Mouse (Mus musculus): ENCODE data around the gene Mmp14.

Gene Mmp14

DNA sequence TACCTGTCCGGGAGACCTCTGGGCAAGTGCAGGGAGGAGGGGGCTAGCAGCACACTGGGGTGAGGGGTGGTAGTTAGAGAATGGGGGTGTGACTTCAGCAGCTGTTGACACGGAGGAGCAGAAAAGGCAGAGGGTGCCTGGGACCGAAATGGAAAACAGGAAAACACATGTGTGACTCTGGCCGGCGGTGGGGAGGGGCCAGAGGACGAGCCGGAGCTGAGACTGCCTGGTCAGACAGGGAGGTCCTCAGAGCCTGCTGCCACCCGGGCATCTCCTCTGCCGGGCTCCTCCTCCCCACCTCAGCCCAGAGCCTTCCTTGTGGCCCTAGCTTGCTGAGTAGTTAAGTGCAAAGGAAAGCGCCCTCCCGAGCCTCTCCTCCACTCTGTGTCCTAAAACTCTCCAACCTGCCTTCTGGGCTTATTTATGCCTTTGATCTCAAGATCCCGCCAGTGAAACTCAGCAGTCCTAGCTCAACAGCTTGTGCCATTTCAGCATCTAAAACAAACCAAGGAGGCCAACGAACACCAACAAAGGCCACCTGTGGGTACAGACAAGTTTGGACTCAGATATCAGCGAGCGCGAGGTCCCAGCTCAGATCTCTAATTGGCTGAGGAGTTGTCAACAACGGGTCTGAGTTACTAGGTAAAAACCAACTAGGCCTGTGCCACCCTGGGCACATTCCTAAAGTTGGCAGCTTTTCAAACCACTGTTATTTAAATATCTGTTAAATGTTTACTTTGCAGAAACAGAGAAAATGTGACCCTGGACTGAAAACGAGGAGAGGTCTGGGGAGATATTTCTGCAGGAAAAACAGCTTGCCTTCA lies 17.3 kb upstream of the Mmp14 start:
- no peak for DNase-seq

DNA sequence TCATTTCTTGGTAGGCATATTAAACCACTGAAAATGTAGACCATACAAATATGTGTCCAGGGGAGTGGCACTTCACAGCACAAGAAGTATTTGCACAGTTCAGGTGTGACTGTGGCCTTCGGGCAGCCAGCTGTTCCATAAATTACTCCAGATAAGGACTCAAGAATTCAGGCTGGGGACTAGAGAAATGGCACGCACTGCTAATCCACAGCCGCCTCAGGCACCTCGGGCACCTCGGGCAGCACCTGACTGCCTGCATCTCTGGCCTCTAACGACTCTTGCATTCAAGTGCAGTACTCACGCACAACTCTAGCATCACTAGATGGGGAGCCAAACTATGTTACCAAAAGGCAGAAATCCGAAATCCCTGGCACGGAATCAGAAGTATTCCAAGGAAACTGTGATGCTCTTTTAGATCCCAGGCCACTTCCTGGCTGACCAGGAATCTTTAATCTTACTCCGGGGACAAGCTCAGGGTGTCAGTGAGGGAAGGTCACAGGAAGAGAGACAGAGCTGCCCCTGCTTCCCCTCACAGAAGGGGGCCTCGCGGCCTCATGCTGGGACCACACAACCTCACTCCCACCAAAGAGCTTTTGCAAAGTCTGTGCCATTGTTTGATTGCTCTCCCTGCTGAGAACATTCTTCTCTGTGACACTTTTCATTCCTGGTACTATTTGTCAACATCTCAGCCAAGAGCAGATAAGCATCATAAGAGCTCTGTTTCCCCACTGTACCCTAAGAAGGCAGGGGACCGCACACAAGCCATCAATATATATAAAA lies 16.0 kb upstream of the Mmp14 start:
- DNase-seq, result no peak

DNA sequence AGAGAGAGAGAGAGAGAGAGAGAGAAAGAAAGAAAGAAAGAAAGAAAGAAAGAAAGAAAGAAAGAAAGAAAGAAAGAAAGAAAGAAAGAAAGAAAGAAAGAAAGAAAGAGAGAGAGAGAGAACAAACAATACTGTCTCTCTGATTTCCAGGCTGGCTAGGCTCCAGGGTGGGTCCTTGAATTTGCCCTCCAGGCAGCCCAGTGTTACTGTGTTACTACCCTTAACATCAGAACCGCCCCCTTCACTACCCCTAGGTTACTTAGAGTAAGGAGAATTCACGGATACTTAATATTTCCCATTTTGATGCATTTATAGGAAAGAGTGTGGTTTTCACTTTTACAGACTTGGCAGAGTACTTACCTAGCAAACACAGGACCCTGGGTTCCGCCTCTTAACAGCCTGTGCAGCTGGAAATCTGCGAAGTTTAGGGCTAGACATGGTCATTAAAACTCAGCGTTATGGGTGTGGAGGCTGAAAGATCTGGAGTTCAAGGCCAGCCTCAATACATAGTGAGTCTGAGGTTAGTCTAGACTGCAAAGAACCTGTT lies 15.1 kb upstream of the Mmp14 start:
- DNase-seq, result no peak

DNA sequence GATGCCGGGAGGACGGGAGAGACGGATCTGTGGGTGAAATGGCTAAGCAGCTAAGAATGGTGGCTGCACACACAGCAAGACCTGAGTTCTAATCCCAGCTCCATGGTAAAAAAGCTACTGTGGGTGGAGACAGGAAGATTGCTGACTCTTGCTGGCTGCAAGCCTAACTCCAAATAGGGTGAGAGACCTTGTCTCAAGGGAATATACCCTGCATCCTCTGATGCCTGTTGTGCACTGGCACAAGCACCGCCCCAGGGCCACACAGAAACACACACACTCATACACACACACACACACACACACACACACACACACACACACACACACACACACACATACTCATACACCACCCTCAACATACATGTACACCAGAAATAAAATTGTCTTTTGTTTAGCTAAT lies 14.6 kb upstream of the Mmp14 start:
- no peak for DNase-seq

DNA sequence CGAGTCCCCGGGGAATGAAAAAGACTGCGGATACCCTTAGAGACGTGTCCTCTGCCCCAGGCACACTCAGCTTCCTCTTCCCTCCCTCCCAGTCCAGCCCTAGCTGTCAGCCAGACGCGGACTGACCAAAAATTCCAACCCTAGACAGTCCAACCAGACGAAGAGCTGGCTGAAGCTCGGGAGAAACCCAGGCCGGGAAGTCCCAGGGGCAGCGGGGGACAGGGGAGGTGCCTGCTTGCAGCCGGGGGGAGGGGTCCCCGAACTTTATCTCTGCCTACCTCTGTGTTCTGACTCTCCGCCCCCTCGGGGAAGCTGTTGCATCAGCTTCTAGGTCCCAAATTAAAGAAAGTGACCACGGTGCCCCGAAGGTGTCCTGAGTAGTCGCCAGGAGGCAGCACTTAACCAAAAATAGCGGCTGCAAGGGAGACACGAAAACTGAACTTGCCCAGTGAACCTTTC lies 13.8 kb upstream of the Mmp14 start, which contains the start of gene Slc7a7:
Gene Slc7a7, minus strand, starts transcription at position 158 of the 459 bp plus-strand sequence.
- DNase-seq, result no peak

DNA sequence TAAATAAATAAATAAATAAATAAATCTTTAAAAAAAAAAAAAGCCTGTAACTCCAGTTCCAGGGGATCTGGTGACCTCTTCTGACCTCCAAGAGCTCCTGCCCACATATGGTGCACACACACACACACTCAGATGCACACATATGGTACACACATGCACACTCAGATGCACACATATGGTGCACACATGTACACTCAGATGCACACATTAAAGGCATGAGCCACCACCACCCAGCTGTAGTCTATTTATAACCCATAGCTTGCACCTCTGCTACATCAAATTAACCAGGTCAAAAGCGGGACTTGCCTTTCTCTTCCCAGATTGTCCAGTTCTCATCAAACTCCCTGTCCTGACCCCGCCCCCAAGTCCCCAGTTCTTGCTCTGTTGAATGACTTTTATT lies 10.4 kb upstream of the Mmp14 start:
- no peak for DNase-seq

DNA sequence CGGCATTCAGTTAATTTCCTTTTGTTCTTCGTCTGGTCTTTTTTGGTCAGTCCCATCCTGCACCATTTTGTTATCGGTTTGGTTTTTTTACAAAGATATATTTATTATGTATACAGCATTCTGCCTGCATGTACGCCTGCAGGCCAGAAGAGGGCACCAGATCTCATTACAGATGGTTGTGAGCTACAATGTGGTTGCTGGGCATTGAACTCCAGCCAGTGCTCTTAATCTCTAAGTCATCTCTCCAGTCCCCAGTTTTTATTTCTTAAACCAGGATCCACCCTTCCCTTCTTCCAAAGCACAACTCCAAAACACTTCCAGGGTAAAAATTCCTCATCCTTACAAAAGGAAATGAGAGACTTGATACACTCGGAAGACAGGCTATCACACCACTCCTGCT lies 8.0 kb upstream of the Mmp14 start:
- no peak for DNase-seq

DNA sequence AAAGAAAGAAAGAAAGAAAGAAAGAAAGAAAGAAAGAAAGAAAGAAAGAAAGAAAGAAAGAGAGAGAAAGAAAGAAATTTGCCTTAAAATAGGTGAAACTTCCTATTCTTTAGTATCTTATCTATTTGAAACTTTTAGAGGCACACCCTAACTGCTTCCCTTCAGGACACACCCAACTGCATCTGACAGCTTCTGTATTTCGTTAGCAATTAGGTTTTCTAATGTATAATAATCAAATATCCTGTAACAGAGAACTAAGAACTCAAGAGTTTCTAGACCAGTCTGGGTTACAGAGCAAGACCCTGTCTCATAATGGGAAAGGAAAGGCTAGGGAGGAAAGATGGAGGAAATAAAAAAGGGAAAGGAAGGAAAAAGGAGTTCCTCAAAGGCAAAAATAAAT lies 6.8 kb upstream of the Mmp14 start:
- DNase-seq, result no peak

DNA sequence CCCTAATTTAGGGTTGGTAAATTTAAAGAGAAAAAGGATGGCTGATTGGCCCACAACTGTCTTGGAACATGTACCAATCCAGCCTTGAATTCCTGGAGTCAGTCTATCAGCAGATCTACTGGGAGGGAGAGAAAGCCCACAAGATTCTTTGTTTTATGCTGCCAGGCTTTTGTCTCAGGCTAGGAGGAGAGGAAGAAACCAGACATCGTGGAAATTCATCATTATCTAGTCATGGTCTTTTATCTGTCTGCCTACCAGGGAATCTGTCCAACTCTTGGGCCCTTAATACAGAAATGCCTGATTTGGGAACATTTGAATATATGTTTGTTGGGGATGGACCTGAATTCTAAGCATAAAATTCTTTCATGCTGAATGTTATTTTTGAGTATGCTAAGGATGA lies 5.9 kb upstream of the Mmp14 start:
- no peak for DNase-seq

DNA sequence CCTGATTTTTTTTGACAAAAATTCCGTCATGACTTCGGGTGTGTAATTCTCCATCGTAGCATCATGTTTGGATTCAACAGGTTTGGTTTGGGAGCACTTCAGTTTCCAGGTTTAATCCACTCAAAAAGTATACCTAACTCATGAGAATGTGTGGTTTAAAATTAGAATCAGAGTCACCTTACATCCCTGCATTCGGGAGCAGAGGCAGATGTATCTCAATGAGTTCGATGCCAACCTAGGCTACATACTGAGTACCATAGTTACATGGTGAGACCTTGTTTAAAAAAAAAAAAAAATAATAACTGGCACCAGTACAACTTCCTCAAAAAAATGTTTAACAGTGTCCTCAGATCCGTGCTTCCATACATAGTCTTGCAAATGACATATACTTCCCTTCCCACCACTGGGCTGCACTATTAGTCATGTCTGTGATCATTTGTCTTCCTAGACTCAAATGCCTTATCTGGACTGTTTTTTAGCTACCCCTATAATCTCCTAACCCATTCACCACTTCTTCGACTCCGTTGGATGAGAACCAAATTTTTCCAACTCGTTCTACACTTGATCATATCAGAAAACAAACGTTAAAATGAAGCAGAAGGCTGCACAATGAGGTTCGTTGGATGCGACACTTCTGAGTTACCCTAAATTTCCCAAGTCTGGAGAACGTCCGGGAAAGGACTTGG lies 5.3 kb upstream of the Mmp14 start:
- DNase-seq, result no peak

DNA sequence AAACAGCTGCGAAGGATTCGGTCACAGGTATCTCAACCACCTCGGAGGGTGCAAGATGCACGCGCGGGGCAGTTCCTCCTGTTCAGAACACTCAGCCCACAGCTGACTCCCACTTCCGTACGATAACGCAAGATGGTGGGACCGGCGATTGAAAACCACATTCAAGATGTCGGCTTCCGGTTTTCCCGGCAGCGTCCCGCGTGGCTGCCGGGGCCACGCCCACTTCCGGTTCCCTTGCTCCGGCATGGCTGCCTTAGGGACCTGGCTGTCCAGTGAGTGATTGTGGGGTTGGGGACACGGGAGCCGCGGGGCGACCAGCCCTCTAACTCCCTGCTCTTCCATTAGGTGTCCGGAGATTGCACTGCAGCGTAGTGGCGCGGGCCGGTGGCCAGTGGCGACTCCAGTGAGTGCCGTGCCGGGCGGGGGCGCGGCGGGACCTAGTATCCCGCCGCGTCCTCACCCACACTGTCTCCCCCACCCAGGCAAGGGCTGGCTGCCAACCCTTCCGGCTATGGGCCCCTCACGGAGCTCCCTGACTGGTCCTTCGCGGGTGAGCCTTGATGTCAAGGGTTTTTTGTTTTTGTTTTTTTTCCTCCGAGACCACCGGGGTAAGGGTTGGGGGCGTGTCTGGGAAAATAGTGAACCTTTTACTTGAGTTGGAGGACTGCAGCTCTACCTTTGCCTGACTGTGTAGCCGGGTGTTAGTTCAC lies 4.6 kb upstream of the Mmp14 start, which contains the start of gene Mrpl52:
Gene Mrpl52, plus strand, starts transcription at position 221 of the 710 bp plus-strand sequence.
- peak; percentile 88 to 91 for DNase-seq

DNA sequence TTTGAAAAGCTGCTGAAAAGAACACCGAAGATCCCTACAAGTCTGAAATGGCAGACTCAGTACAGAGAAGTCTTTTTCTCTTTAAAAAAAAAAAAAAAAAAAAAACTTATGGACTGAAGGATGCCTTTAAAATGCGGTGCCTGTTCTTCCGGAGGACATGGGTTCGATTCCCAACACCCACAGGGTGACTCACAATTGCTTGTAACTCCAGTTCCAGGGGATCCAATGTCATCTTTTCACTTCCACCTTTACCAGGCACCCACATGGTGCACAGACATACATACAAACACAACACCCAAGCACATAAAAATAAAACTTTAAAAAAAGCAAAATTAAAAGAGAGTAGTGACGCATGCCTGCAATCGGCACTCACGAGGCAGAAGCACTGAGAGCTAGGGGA lies 3.7 kb upstream of the Mmp14 start:
- DNase-seq, result no peak

DNA sequence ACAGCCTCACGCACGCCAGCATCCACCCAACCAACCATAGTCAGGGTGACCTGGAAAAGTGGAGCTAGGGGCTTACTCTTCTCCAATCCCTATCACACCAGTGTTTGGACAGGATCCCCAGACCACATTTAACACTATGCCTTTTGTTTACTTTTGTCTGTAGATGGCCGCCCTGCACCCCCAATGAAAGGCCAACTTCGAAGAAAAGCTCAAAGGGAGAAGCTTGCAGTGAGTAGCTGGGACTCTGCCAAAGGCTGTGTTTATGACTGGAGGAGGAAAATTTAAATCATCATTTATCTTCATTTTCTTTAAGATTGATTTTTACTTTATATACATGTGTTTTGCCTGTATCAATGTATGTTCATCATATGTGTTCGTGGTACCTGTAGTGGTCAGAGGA lies 3.0 kb upstream of the Mmp14 start:
- DNase-seq, result no peak

DNA sequence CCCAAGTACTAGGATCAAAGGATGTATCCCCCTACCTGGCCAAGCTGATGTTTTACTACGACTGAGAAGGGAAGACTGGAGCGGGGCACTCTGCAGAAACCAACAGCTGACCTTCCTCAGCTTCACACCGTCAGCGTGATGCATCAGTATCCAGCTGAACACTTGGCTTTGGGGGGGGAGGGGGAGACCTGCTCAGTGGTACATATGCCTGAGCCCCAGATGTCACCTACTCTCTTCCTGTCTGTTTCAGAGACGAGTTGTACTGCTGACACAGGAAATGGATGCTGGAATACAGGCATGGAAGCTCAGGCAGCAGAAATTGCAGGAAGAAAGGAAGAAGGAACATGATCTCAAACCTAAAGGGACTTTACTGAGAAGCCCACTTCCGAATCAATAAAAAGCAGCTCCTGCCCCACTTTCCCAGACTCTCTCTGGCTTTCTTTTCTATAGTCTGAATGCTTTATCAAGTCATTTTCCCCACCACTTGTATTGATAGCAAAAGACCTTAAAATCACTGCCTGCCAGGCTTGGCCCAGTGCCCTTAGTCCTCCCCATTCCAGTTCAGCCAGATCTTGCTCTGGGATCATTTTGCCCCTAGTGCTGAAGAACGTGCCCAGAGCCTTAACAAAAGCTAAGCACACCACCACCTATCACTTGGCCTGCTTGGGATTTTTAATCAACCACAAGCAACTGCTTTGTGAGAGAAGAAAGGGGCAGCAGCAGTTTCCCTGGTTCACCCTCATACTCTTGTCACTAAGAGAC lies 1.9 kb upstream of the Mmp14 start:
- DNase-seq, result no peak

DNA sequence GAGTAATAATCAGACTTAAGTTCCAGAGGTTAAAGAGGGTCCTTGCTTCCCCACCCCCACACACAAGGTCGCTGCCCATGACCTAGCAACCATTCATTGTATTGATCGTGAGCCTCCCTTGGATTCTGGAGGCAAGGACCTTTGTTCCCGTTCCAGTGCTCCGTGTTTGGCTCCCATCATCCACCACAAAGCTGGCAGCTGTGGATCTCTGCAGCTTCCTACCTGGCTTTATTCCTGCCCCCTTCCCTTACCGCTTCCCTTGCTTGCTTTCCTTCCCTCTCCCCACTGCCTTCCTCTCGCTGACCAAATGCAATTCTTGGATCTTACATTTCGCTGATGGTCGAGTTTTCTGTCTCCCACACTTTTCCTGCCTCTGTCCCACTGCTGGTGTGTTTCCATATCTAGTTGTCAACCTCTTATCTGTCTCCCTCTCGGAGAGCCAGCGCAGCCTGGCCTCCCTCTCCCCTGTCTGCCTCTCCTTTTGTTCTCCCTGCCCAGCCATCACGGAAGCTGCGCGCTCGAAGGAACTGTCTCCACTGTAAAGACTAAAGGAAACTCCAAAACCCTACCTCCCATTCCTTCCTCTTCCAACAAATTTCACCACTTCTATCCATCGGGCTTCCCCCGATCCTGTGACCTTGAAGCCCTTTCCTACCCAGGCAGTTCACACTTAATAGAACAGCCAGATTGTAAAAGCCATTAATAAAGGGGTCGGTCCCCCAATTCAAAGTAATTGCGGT lies 836 bp upstream of the Mmp14 start:
- DNase-seq, result no peak

DNA sequence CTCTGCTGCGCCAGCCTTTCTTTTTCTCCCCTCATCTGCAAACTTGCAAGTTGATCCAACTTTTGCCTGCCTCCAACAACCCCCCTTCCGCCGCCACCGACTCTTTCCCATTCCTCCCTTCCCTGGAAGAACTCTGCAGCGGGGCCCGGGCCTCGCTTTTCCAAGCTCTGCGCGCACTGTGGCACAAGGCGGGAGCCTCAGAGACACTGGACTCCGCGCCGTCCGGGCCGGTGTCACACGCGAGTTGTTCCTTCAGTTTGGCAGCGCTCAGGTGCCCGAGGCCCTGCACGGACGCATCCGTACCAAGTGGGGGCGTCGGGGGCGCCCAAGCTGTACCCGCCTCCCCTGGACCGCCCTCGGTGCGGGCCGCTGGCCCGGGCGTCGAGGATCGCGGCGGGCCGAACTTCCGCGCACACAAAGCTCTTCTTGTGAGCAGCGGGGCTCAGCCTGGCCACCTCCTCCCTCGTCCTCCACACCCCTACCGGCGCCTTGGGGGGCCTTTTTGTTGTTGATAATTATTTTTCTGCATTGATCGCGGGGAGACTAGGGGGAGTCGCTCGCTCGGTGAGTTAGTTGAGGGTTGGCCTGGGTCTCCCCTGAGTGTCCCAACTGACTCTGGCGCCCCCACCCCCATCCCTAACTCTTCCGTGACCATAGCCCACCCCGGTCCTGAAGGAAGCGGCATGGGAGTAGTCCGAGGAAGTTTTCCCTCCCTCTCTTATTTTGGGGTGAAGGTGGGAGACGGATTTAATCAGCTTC lies 845 bp downstream of the Mmp14 start:
- no peak for DNase-seq

DNA sequence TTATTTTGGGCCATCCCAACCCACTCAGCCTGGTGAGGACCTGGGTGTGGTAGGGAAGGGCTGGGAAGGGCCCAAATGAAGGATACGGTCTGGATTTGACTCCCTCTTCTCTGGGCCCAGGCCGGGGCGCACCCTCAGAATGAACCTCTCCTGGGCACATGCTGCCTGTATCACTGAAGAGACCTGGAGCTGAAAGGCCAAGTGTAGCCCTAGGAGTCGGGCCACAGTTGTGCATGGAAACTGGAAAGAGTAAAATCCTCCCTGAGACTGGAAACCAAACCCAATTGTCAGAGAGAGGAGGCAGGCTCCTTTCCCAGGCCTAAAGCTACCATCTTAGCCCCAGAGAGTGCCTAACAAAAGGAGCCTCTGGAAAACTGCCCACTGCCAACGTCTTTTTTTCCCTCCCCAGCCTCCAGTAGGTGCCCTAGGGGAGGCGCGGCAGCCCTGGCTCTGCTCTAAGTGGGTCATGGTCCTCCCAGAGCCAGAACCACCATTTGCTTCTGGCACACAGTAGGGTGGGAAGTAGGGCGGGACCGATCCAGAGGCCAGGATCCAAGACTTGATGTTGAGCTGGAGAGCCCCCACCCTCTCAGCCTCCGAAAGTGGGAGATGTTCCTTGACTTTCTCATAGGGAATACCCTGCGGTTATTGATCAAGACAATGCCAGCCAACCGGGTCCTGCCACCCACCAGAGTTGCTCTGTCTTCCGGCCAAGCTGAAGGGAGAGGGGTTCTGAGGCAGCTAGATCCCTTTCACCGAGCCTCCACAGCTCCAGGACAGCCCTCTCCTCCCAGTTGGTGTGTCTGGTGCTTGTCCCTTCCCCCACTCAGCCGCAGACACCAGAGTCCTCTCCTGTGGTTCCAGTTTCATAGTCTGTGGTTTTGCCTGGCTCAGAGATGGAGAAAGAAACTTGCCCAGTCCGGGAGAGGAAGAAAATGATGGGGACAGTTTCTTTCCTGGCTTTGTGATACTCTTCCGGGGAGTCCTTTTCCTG lies 1.7 kb downstream of the Mmp14 start:
- DNase-seq, result no peak

DNA sequence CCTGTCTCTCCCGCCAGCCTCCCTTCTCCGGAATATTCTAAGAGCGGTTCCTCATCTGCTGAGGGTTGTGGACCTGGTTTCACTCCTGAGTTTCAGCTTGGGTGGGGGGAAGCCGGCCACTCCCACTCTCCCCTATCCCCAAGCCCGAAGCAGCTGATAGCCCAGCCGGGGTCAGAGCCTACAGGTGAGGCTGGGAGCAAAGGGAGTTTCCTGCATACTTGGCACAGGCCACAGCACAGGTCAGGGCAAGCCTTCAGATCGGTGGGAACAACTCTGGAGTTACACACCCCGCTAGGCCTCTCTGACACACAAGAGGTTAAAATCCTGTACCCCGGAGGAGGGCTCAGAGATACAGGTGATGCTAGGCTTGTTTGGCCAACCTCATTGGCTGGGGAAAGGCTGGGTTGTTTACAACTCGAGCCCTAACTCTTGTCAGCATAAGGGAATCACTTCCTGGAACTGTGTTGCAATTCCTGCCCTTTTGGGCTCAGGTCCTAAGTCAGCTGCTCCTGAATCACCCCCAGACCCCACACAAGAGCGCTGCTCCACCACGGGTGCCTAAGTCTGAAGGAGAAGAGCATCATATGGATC lies 2.6 kb downstream of the Mmp14 start:
- DNase-seq, result no peak
